Mouse (Mus musculus): Measurements from ENCODE around the gene Klc1.

GRCm38 (mm10) chr12:111833457-111833856 is 74.8 kb downstream of the Klc1 start:
- TF ChIP-seq POLR2A (IDR thresholded peaks at IDR 0.05; ENCODE audit: low read depth, low read length): no peak
- TF ChIP-seq CTCF (conservative IDR thresholded peaks at IDR 0.05; ENCODE audit: insufficient read depth, insufficient read length, low read depth, low read length): no peak

Data from kidney, adult 2 months (tissue).